Comparison of ENCODE assay signal across 17 mouse cellular contexts in genomic region chr5:131463402-131463801, GRCm38 (mm10).
DNase-seq lines count a peak whose midpoint lies in the region; ATAC-seq lines count a peak whose summit lies in the region.
"Had no signal": no experiment of that assay in that cellular context is flagged by ENCODE, and none has a peak within 500 bp of the region (broad histone marks: within the 10 kb centered on the region; RNA-seq: fewer than 3 reads in every experiment).

No protein-coding gene starts in this region.

- H3K36me3 ChIP-seq in midbrain, embryonic 12.5 days, result peaks cover 98% of the 10 kb centered on the region
- peaks cover 11% of the 10 kb centered on the region for H3K36me3 ChIP-seq in midbrain, embryonic 16.5 days (ENCODE audit: control insufficient read depth, insufficient read depth, low read length)
- peaks cover 65% of the 10 kb centered on the region for H3K36me3 ChIP-seq in forebrain, embryonic 15.5 days
- peaks cover 24% of the 10 kb centered on the region for H3K36me3 ChIP-seq in midbrain, embryonic 15.5 days (replicated peaks)

- 0 out of 2 replicates have a peak overlapping the region, but pooled peaks have one; percentile 42 for H3K27ac ChIP-seq in midbrain, embryonic 12.5 days (replicated peaks)
- no peak overlapping the region for H3K27ac ChIP-seq in midbrain, embryonic 16.5 days (ENCODE audit: low read length)
- peak overlapping the region; percentile 75 for H3K27ac ChIP-seq in forebrain, embryonic 15.5 days (replicated peaks)
- H3K27ac ChIP-seq in midbrain, embryonic 15.5 days, result peak overlapping the region; percentile 12; the same call in 1 of the 2 replicates
- H3K27ac ChIP-seq: heart, adult 2 months; heart, embryonic 15.5 days; kidney, postnatal 0 days had no signal

- DNase-seq in brain, embryonic 18.5 days (ENCODE audit: low read depth, low spot score), result peak; percentile 32
- DNase-seq in kidney, postnatal 10 days, result no peak
- no peak for DNase-seq in heart, postnatal 4 days
- no peak for DNase-seq in urinary bladder, postnatal 10 days (ENCODE audit: low spot score)
- DNase-seq: cerebellum, adult 9-10 months; gastrocnemius, postnatal 25 days; heart, adult 2 months; kidney, adult 11 months; liver; thymus, postnatal 36 days had no signal

- H3K27me3 ChIP-seq in midbrain, embryonic 12.5 days, result no peaks in the 10 kb centered on the region
- H3K27me3 ChIP-seq in midbrain, embryonic 16.5 days (ENCODE audit: control insufficient read depth, insufficient read depth, low read depth, low read length), result no peaks in the 10 kb centered on the region
- H3K27me3 ChIP-seq in forebrain, embryonic 15.5 days, result no peaks in the 10 kb centered on the region
- no peaks in the 10 kb centered on the region for H3K27me3 ChIP-seq in midbrain, embryonic 15.5 days (replicated peaks)
- H3K27me3 ChIP-seq: heart, embryonic 15.5 days had no signal

- H3K9me3 ChIP-seq in midbrain, embryonic 12.5 days, result no peaks in the 10 kb centered on the region
- H3K9me3 ChIP-seq in midbrain, embryonic 16.5 days (replicated peaks; ENCODE audit: control insufficient read depth, low read length, poor library complexity, severe bottlenecking), result no peaks in the 10 kb centered on the region
- no peaks in the 10 kb centered on the region for H3K9me3 ChIP-seq in forebrain, embryonic 15.5 days
- H3K9me3 ChIP-seq in midbrain, embryonic 15.5 days, result no peaks in the 10 kb centered on the region
- H3K9me3 ChIP-seq: heart, embryonic 15.5 days had no signal

- H3K4me1 ChIP-seq in midbrain, embryonic 12.5 days, result peaks cover 28% of the 10 kb centered on the region
- H3K4me1 ChIP-seq in midbrain, embryonic 16.5 days (ENCODE audit: control insufficient read depth, insufficient read depth, low read length), result peaks cover 3% of the 10 kb centered on the region
- peaks cover 56% of the 10 kb centered on the region for H3K4me1 ChIP-seq in forebrain, embryonic 15.5 days
- peaks cover 6% of the 10 kb centered on the region; the same call in 1 of the 2 replicates for H3K4me1 ChIP-seq in midbrain, embryonic 15.5 days
- H3K4me1 ChIP-seq: heart, embryonic 15.5 days had no signal

- H3K4me3 ChIP-seq in midbrain, embryonic 12.5 days, result no peak overlapping the region
- no peak overlapping the region for H3K4me3 ChIP-seq in midbrain, embryonic 16.5 days (ENCODE audit: low read depth, low read length)
- no peak overlapping the region for H3K4me3 ChIP-seq in forebrain, embryonic 15.5 days
- H3K4me3 ChIP-seq in midbrain, embryonic 15.5 days, result no peak overlapping the region
- H3K4me3 ChIP-seq: heart, adult 2 months; heart, embryonic 15.5 days had no signal

- H3K4me2 ChIP-seq in midbrain, embryonic 12.5 days (replicated peaks), result no peak overlapping the region
- no peak overlapping the region for H3K4me2 ChIP-seq in midbrain, embryonic 16.5 days (ENCODE audit: low read length)
- H3K4me2 ChIP-seq in forebrain, embryonic 15.5 days (replicated peaks), result no peak overlapping the region
- no peak overlapping the region for H3K4me2 ChIP-seq in midbrain, embryonic 15.5 days
- H3K4me2 ChIP-seq: heart, embryonic 15.5 days had no signal

- no peak for ATAC-seq in midbrain, embryonic 12.5 days (ENCODE audit: low FRiP score, low read depth)
- no peak for ATAC-seq in midbrain, embryonic 16.5 days
- ATAC-seq in forebrain, embryonic 15.5 days (replicated peaks), result peak; percentile 51
- ATAC-seq in midbrain, embryonic 15.5 days (replicated peaks), result no peak
- ATAC-seq: lung, postnatal 0 days had no signal

- H3K9ac ChIP-seq in midbrain, embryonic 12.5 days (replicated peaks), result no peak overlapping the region
- no peak overlapping the region for H3K9ac ChIP-seq in midbrain, embryonic 16.5 days (ENCODE audit: low read depth, low read length)
- H3K9ac ChIP-seq in forebrain, embryonic 15.5 days (replicated peaks), result no peak overlapping the region
- no peak overlapping the region for H3K9ac ChIP-seq in midbrain, embryonic 15.5 days
- H3K9ac ChIP-seq: heart, embryonic 15.5 days had no signal

- WGBS in midbrain, embryonic 12.5 days, result 81% methylated on average over 6 of the region's 6 CpGs
- WGBS in midbrain, embryonic 16.5 days, result 72% methylated on average over 6 of the region's 6 CpGs
- 21% methylated on average over 6 of the region's 6 CpGs for WGBS in forebrain, embryonic 15.5 days
- WGBS in midbrain, embryonic 15.5 days, result 64% methylated on average over 6 of the region's 6 CpGs
